In genomic region chr11:62746001-62746533, GRCm38 (mm10) we compare ENCODE assay signal across 8 mouse cellular contexts. TPM values are rescaled to one million over a fixed set of nuclear protein-coding genes. Genes with fewer than 3 reads are reported as not detected.
A peak's percentile ranks its signal among the peaks of the same experiment; 100 is the strongest.
DNase-seq lines count a peak whose midpoint lies in the region; ATAC-seq lines count a peak whose summit lies in the region.

No protein-coding gene starts in this region.

- no peak overlapping the region for H3K27ac ChIP-seq in embryonic facial prominence, embryonic 13.5 days
- no peak overlapping the region for H3K27ac ChIP-seq in heart, embryonic 10.5 days
- no peak overlapping the region for H3K27ac ChIP-seq in limb, embryonic 12.5 days
- no peak overlapping the region for H3K27ac ChIP-seq in midbrain, embryonic 13.5 days

- peaks cover 33% of the 10 kb centered on the region for H3K27me3 ChIP-seq in embryonic facial prominence, embryonic 13.5 days
- H3K27me3 ChIP-seq in heart, embryonic 10.5 days (ENCODE audit: insufficient read depth, poor library complexity, severe bottlenecking) = peaks cover 33% of the 10 kb centered on the region
- peaks cover 36% of the 10 kb centered on the region for H3K27me3 ChIP-seq in limb, embryonic 12.5 days
- peaks cover 10% of the 10 kb centered on the region; the same call in 1 of the 2 replicates for H3K27me3 ChIP-seq in midbrain, embryonic 13.5 days

- peak overlapping the region; percentile 36 for H3K4me3 ChIP-seq in embryonic facial prominence, embryonic 13.5 days
- peak overlapping the region; percentile 57 for H3K4me3 ChIP-seq in heart, embryonic 10.5 days
- H3K4me3 ChIP-seq in limb, embryonic 12.5 days (replicated peaks) = peak overlapping the region; percentile 40
- peak overlapping the region; percentile 41 for H3K4me3 ChIP-seq in midbrain, embryonic 13.5 days (replicated peaks)

- peak; percentile 23 for DNase-seq in ovary, postnatal 14 days (ENCODE audit: low spot score)
- DNase-seq in ovary, postnatal 10 days (ENCODE audit: low spot score) = no peak
- peak; percentile 86 for DNase-seq in heart, embryonic 10.5 days (ENCODE audit: low spot score)
- peak; percentile 62 for DNase-seq in kidney, adult 9 months
- DNase-seq in spleen, postnatal 4 days (ENCODE audit: low spot score in 2 of 2) = peak; percentile 49 to 82

- no peaks in the 10 kb centered on the region for H3K9me3 ChIP-seq in embryonic facial prominence, embryonic 13.5 days
- H3K9me3 ChIP-seq in heart, embryonic 10.5 days = no peaks in the 10 kb centered on the region
- no peaks in the 10 kb centered on the region for H3K9me3 ChIP-seq in limb, embryonic 12.5 days
- H3K9me3 ChIP-seq in midbrain, embryonic 13.5 days = no peaks in the 10 kb centered on the region

- H3K9ac ChIP-seq in embryonic facial prominence, embryonic 13.5 days = 0 out of 2 replicates have a peak overlapping the region, but pooled peaks have one; percentile 40
- no peak overlapping the region for H3K9ac ChIP-seq in limb, embryonic 12.5 days (replicated peaks)
- H3K9ac ChIP-seq in midbrain, embryonic 13.5 days (replicated peaks) = peak overlapping the region; percentile 39

- H3K36me3 ChIP-seq in embryonic facial prominence, embryonic 13.5 days = no peaks in the 10 kb centered on the region
- no peaks in the 10 kb centered on the region for H3K36me3 ChIP-seq in heart, embryonic 10.5 days
- no peaks in the 10 kb centered on the region for H3K36me3 ChIP-seq in limb, embryonic 12.5 days
- no peaks in the 10 kb centered on the region for H3K36me3 ChIP-seq in midbrain, embryonic 13.5 days

- ATAC-seq in embryonic facial prominence, embryonic 13.5 days (ENCODE audit: insufficient number of reproducible peaks, insufficient read depth, low FRiP score, low TSS enrichment, low read depth) = no peak
- 0 out of 2 replicates have a peak, but pooled peaks have one; percentile 39 for ATAC-seq in limb, embryonic 12.5 days (ENCODE audit: insufficient number of reproducible peaks, insufficient read depth, low FRiP score, low TSS enrichment, low read depth)
- ATAC-seq in midbrain, embryonic 13.5 days = peak; percentile 89

- H3K4me2 ChIP-seq in embryonic facial prominence, embryonic 13.5 days = peak overlapping the region; percentile 64
- peak overlapping the region; percentile 69 for H3K4me2 ChIP-seq in limb, embryonic 12.5 days
- peak overlapping the region; percentile 60 for H3K4me2 ChIP-seq in midbrain, embryonic 13.5 days (replicated peaks)

- peaks cover 18% of the 10 kb centered on the region for H3K4me1 ChIP-seq in embryonic facial prominence, embryonic 13.5 days
- H3K4me1 ChIP-seq in heart, embryonic 10.5 days = no peaks in the 10 kb centered on the region
- peaks cover 24% of the 10 kb centered on the region for H3K4me1 ChIP-seq in limb, embryonic 12.5 days (replicated peaks)
- peaks cover 7% of the 10 kb centered on the region for H3K4me1 ChIP-seq in midbrain, embryonic 13.5 days (replicated peaks)

- 2% methylated on average over 27 of the region's 27 CpGs for WGBS in embryonic facial prominence, embryonic 13.5 days
- WGBS in heart, embryonic 10.5 days = 4% methylated on average over 27 of the region's 27 CpGs
- 2% methylated on average over 27 of the region's 27 CpGs for WGBS in limb, embryonic 12.5 days
- 2% methylated on average over 27 of the region's 27 CpGs for WGBS in midbrain, embryonic 13.5 days

RNA-seq across cellular contexts. Expression of gene Gm10428, which starts 6.8 kb away (rescaled TPM):
- not detected in 2 replicates for polyA plus RNA-seq in embryonic facial prominence, embryonic 13.5 days (2015; fragmentation: Nextera tagmentation; extraction: Ambion mirVana)
- polyA plus RNA-seq in heart, embryonic 10.5 days (2016; fragmentation: Nextera tagmentation; extraction: Ambion mirVana) = not detected in 2 replicates
- polyA plus RNA-seq in limb, embryonic 12.5 days (2016; fragmentation: Nextera tagmentation; extraction: Ambion mirVana) = not detected in 2 replicates
- not detected in 2 replicates for polyA plus RNA-seq in midbrain, embryonic 13.5 days (2015; fragmentation: Nextera tagmentation; extraction: Ambion mirVana)

RNA-seq across cellular contexts. Expression of gene Zfp287, which starts 14.4 kb away (rescaled TPM):
- 13.5 and 14.4 TPM in 2 replicates for polyA plus RNA-seq in embryonic facial prominence, embryonic 13.5 days (2015; fragmentation: Nextera tagmentation; extraction: Ambion mirVana)
- 6.7 and 8.0 TPM in 2 replicates for polyA plus RNA-seq in heart, embryonic 10.5 days (2016; fragmentation: Nextera tagmentation; extraction: Ambion mirVana)
- polyA plus RNA-seq in limb, embryonic 12.5 days (2016; fragmentation: Nextera tagmentation; extraction: Ambion mirVana) = 16.0 and 16.3 TPM in 2 replicates
- 21.2 and 22.2 TPM in 2 replicates for polyA plus RNA-seq in midbrain, embryonic 13.5 days (2015; fragmentation: Nextera tagmentation; extraction: Ambion mirVana)

RNA-seq across cellular contexts. Expression of gene Zfp286, which starts 43.2 kb away (rescaled TPM):
- 38.4 and 39.8 TPM in 2 replicates for polyA plus RNA-seq in embryonic facial prominence, embryonic 13.5 days (2015; fragmentation: Nextera tagmentation; extraction: Ambion mirVana)
- 10.8 and 14.9 TPM in 2 replicates for polyA plus RNA-seq in heart, embryonic 10.5 days (2016; fragmentation: Nextera tagmentation; extraction: Ambion mirVana)
- polyA plus RNA-seq in limb, embryonic 12.5 days (2016; fragmentation: Nextera tagmentation; extraction: Ambion mirVana) = 37.5 and 42.7 TPM in 2 replicates
- polyA plus RNA-seq in midbrain, embryonic 13.5 days (2015; fragmentation: Nextera tagmentation; extraction: Ambion mirVana) = 35.4 and 37.9 TPM in 2 replicates
